Mouse (Mus musculus) kidney, adult 8-10 months (tissue): Measurements from ENCODE around the gene Tnfrsf18.
A peak's percentile ranks its signal among the peaks of the same experiment; 100 is the strongest.

Experiments used
- DNase-seq, 2 experiments: peaks; one replicate each; pipeline ENCODE4 v3.0.0; 2022

The Tnfrsf18 gene

GRCm38 (mm10) chr4:156026013-156026412 lies at the start of gene Tnfrsf18:
TSS of gene Tnfrsf18 (plus strand) at chr4:156026164.
- DNase-seq = no peak

DNA sequence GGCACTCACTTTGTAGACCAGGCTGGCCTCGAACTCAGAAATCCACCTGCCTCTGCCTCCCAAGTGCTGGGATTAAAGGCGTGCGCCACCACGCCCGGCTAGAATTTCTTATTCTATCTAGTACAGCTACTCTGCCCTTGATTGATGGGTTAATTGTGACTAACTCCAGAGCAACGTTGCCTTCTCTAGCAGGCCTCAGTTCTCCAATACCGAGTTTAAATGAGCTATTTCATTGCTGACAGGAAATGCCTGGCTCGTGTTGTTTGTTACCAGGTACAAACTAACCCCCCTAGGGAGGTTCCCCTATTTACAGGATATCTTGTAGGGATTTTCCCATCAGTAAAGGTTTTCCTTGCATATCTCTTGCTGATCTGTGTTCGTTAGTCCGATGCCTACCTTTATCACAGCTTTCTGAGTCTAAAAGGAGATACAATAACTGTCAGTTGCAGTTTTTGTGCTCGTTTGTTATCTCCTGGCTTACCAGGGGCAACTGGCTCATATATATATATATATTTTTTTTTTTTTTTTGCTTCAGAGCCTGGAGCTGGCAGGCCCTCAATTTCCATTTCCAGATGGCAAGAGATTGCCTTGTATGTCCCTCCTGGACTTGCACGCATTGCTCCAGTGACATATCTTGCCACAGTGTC lies 44.4 kb upstream of the Tnfrsf18 start:
- DNase-seq = no peak

DNA sequence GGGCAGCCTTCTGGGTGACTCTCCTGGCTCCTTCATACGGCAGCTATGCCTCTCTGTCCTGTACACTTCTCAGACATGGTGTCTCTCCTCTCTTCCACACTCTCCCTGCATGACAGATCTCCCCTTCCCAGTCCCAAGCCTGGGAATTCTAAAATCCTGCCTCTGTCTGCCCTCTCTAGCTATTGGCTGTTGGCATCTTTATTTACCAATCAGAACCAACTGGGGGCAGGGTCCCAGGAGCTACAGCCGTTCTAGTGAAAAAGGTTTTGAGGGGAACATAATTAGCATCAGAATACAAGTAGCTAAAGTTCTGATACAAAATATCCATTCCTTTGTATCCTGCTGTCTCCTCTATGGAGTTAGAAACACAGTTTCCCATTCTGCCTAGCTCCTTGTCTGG lies 42.2 kb upstream of the Tnfrsf18 start:
- no peak for DNase-seq

DNA sequence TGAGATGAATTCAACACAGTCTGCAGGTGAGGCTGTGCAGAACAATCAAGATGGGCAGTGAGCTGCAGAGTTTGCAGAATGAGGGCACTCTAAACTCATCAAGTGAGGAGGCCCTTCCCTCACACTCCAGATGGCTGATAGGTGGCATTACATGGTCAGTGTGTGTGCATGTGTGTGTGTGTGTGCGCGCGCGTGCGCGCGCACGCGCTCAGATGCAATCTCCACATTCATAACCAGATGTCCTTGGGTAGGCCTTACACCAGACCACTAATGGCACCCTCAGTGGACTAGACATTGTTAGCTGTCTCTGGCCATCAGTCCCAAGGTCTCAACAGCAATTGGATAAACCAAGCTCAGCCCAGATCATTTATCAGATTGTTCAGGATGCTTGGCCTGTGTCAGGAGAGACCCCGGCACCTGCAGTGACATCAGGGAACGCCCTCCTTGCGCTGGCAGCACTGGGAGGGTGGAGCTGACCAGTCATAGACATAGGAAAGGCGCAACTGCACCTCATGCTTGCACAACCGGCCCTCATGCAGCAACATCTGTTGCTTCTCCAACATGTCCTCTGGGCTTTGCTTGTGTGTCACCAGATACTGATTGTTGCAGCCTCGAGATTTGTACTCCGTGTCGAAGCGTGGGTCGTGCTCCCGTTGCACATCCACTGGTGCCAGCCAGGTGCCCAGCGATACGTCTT lies 34.6 kb upstream of the Tnfrsf18 start:
- peak in 1 of 2 experiments; percentile 24 for DNase-seq

DNA sequence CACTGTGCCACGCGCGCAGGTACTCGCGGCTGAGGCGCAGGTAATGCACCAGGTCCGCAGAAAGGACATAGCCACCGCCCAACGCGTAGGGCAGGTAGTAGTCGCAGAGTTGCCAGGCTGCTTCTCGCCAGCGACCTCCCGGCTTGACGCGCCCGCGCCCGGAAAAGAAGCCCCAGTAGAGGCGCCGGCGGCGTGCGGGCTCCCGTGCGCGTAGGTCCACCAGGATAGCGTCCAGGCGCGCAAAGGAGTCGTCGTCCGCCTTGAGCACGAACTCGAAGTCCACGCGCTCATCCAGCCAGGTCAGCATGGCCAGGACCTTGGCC lies 34.1 kb upstream of the Tnfrsf18 start:
- DNase-seq = no peak

- peak; percentile 80 to 82 for DNase-seq
These were observed 33.6 kb upstream of the Tnfrsf18 start, which contains the start of the genes B3galt6 and Sdf4 for GRCm38 (mm10) chr4:155992241-155992905. TSS of gene B3galt6 (minus strand) at chr4:155992649. TSS of gene Sdf4 (plus strand) at chr4:155992872.

GRCm38 (mm10) chr4:155992906-155993547 lies 32.9 kb upstream of the Tnfrsf18 start:
- DNase-seq = peak; percentile 95 to 98

- no peak for DNase-seq
These were observed 32.4 kb upstream of the Tnfrsf18 start for GRCm38 (mm10) chr4:155993606-155994005.

DNA sequence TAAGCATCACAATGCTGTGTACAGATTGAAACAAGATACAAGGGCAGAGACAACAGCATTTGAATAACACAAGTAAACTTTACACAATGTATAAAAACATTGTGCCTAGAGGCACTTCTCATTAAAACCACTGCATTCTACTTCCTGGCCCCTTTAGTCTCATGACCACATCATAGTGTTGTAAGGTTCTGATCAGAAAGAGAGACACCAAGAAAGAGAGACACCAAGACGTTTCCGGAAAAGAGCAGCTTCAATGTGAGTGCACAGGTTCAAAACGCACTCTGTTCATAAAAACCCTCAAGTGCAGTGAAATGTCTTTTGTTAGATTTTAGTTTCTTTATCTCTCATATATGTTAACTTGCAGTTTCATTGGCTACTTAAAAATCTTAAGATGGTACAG lies 21.9 kb upstream of the Tnfrsf18 start:
- DNase-seq = no peak

- no peak for DNase-seq
These were observed 17.6 kb upstream of the Tnfrsf18 start for GRCm38 (mm10) chr4:156008369-156008768.

DNA sequence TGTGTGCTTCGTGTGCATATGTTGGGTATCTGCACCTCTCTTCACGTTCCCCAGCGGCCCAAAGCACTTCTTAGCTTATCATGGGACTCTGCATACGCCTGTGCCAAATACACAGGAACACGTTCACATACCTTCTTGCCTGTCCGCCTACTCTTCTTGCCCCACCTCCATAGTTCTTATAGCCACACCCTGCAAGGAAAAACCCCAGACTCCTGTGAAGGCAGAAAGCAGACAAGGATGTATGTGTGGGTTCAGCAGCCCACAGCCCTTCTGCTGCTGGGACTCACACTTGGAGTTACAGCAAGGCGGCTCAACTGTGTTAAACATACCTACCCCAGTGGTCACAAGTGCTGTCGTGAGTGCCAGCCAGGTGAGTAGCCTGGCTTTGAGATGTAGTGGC lies 12.3 kb upstream of the Tnfrsf18 start, which contains the start of gene Tnfrsf4:
TSS of gene Tnfrsf4 (plus strand) at position 207 of the 400 bp plus-strand sequence.
- no peak for DNase-seq

DNA sequence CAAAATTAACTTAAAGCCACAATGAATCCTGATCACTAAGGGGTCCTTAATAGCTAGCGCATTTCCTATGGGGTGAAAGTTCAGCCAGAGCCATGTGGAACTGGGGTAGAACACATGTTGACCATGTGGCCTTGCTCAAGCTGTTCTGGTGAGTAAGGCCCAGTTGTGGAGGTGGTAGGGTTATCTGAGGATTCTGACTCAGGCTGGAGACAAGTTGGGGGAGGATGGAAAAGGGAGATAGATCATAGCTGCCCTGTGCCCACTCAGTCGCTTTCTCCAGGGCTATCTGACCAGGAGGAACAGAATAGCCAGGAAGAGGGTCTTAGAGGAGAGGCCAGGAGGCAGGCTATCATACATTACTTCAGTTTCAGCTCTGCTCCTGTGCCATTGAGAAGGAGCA lies 11.5 kb upstream of the Tnfrsf18 start:
- DNase-seq = no peak

DNA sequence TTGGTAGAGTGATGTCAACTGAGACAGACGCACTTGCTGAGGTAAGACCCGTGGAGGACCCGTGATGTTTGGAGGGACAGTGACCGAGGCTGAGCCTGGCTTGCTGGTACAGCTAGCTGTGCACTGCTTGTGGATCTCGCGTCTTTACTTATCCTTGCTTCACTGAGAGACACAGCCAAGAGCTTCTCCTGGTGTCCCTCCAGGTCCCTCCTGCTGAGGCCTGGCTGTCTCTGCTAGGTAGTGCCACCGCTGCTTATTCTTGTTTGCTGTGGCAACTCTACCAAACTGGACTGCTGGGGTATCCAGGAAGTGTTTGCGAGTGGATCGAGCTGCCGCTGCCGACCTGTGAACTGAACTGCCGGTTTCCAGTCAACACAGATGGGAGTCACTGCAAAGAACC lies 6.2 kb upstream of the Tnfrsf18 start:
- DNase-seq = no peak

DNA sequence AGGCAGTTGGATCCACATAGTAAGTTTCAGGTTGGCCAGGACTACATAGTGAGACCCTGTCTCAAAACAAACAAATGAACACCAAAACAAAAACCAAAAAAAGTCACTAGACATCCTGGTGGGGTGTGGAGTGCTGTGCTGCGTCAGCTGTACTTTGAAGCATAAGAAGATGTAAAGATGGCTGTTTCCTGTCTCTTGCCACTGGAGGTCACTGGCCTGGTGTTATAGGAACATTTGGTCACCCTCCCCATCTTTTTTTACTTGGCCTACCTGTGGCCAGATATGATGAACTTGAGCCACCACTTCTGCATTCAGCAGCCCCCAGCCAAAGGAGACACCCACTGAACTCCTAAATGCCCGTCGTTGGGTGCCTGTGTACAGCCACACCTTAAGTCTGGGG lies 4.6 kb upstream of the Tnfrsf18 start:
- no peak for DNase-seq

- no peak for DNase-seq
These were observed 4.0 kb upstream of the Tnfrsf18 start for GRCm38 (mm10) chr4:156021942-156022419.

DNA sequence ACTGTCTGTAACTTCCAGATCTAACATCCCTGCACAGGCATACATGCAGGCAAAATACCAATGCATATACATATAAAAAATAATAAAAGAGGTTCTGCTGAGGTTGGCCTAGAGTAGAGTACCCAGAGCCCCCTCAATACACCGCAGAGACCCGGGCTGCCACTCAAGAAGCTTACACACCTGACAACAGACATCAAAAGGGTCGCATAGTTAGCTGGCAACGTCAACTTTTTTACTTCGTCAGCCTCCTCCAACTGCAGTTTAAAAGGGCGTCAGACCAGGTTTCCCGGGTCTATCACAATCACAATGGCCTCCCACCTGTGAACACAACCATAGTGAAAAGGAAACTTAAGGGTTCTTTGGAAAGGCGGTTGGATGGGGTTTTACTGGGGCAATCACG lies 2.4 kb upstream of the Tnfrsf18 start:
- DNase-seq = no peak

DNA sequence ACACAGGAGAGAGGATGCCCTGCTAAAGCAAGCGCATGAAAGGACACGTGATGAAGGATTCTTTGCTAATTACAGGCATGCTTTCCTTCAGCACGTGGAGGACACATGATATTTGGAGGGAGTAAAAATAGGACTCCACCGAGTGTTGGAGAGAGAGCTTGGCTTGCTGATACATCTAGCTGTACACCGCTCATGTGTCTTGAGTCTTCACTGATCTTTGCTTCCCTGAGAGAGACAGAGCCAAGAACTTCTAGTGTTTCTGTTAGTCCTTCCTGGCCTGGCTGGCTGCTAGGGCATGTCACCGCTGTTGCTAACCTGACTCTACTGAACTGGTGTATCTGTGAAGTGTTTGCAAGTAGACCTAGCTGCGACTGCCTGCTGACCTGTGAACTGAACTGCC lies 1.8 kb upstream of the Tnfrsf18 start:
- no peak for DNase-seq

DNA sequence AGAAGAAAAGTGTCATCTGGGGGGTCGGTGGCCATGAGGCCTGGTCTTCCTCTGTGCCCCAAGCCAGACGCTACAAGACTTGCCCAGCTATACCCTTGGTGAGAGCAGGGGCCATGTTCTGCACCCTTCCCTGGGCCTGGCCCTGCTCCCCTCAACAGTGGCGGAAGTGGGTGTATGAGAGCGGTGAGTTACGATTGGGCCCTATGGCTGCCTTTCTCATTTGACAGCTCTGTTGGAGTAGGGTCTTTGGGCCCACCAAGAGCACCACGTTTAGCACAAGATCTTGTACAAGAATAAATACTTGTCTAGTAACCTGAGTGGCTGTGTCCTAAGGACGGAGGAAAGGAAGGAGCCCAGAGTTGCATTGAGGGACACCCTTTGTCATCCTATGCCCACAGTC lies 2.6 kb downstream of the Tnfrsf18 start:
- no peak for DNase-seq

DNA sequence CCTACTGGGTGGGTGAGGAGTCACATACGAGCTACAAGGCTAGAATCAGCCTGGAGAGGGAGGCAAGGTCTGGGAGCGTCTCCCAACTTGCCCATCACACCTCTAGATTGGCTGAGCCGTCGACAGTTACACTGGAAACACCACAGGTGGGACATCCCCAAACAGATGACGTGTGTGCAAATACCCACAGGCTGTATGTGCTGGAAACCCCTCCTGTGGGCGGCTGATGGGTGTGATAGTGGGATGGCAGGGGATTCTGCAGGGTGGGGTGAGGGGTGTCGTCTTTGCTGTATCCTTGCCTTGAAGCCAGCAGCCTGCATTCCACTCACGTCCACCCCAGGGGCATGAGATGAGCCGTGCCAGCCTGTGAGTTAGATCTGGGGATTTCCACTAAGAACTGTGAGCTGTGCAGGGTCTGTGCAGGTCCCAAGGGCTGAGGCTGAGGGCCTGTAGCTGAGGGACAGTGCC lies 4.7 kb downstream of the Tnfrsf18 start:
- DNase-seq = no peak

GRCm38 (mm10) chr4:156031255-156031592 lies 5.3 kb downstream of the Tnfrsf18 start:
- DNase-seq = no peak

DNA sequence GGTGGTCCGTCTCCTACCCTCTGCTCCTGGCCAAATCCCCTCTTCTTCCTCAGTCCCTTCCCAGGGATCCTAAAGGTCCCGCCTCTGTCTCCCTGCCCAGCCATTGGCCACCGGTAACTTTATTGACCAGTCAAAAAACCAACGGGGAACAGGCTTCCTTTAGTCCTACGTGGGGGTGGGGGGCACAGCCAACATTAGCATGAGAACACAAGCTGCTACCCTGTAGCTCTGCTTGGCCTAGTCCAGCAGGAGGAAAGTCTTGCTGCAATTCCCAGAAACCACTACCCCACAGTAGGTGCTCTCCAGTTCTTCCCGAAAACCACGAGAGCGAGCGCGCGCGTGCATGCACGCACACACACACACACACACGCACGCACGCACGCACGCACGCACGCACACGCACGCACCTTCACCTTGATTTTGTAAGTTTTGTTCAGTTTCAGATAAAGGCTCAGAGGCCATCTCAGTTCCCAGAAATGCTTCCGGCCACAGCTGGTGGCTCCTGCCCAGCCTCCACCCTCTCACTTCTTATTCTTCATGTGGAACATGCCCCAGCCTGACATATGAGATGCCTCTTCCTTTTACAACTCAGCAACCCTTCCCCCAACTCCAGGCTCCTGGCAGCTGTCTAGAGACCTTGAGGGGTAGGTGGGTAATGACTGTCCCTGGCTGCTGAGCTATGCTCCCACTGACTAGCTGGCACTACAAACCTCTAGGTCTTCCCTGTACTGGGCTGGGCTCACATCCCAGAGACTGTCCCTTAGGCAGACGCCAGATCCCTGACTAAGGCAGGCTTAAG lies 5.8 kb downstream of the Tnfrsf18 start:
- peak; percentile 71 to 76 for DNase-seq

DNA sequence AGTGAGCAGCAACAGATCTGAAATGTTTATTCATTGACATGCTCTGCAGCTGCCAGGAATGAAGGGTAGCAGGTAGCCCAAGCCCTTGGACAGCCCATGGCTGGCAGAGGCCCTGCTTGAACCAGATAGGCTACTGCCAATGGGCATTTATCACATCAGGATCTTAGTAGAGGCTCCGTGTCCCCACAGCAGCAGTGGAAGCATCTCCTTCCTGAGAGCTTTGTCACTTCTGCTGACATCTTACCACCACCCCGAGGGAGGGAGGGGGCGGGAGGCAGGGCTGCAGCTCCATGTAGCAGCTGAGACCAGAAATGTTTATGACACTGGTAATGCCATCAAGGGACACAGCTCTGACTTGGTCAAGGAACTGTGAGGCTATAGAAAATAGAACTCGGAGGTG lies 6.9 kb downstream of the Tnfrsf18 start:
- DNase-seq = no peak
